Mouse (Mus musculus): Measurements from ENCODE around the gene Loxl3. TPM values are rescaled to one million over a fixed set of nuclear protein-coding genes. Genes with fewer than 3 reads are reported as not detected.
A peak's percentile ranks its signal among the peaks of the same experiment; 100 is the strongest.

Loxl3 gene
- polyA plus RNA-seq, 1 experiment, result 7.3 TPM

DNA sequence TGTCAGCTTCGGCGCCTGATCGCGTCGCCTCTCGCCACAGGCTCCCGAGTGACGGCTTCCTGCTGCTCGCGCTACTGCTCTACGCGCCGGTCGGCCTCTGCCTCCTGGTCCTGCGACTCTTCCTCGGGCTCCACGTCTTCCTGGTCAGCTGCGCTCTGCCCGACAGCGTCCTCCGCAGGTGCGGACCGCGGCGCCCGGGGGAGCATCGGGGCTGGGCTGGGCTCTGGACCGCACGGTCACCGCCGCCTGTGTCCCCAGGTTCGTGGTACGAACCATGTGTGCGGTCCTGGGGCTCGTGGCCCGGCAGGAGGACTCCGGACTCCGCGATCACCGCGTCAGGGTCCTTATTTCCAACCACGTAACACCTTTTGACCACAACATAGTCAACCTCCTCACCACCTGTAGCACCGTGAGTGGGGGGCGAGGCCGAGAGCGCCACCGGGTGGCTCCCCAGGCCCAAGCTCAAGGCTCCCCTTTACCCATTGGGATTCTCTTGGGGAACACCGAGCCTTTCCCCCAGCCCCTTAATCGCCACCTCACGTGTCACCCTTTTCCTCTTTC, 21.0 kb downstream of the Loxl3 start, which contains the start of gene Htra2:
Gene Htra2 (minus strand): TSS at position 403 of the 561 bp plus-strand sequence.
- TF ChIP-seq CTCF (IDR thresholded peaks at IDR 0.05; ENCODE audit: borderline replicate concordance, extremely low read depth, insufficient read depth, insufficient read length) (peak; percentile 30; the same call in 1 of the 2 replicates), POLR2A (IDR thresholded peaks at IDR 0.05; ENCODE audit: borderline replicate concordance, extremely low read depth, insufficient read depth, insufficient read length, poor library complexity, severe bottlenecking) (no peak)
- peak; percentile 40 for DNase-seq (ENCODE audit: low read depth)

DNA sequence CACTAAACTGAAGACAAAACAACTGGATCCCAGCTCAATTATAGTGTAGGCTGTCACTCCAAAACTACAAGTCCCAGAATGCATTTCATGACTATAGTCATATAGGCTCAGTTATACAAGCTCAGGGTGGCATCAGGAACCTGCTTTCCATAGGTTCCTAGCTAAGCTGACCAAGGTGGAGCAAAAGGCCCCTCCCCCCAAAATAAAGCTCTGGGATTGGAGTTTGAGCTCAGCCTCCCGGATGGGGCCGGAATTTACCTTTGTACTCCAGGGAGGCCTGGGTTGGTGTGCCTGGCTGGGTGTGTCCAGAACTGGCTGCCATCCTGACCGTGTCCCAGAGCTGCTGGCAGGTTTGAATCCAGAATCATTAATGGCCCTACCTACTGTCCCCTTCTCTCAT, 23.8 kb downstream of the Loxl3 start, which contains the start of gene Dqx1:
Gene Dqx1 (plus strand): TSS at position 55 of the 400 bp plus-strand sequence.
- no peak for DNase-seq (ENCODE audit: low read depth)
- TF ChIP-seq CTCF (IDR thresholded peaks at IDR 0.05; ENCODE audit: borderline replicate concordance, extremely low read depth, insufficient read depth, insufficient read length), result no peak
- no peak for TF ChIP-seq POLR2A (IDR thresholded peaks at IDR 0.05; ENCODE audit: borderline replicate concordance, extremely low read depth, insufficient read depth, insufficient read length, poor library complexity, severe bottlenecking)

DNA sequence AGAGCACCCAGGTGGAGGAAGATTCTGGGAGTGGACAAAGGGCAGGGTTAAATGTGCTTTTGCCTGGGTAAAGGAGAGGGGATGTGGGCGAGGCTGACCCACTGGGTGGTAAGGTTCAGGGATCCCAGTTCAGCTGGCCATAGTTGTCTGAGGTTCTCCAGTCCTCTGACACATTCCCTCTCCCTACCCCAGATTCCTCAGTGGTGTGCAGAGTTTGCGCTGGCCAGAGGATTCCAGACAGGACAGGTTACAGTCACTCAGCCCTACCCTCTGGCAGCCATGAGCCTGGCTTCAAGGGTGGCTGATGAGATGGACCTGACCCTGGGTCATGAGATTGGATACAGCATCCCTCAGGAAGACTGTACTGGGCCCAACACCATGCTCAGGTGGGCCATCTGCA, 24.8 kb downstream of the Loxl3 start:
- no peak for DNase-seq (ENCODE audit: low read depth)
- TF ChIP-seq CTCF (IDR thresholded peaks at IDR 0.05; ENCODE audit: borderline replicate concordance, extremely low read depth, insufficient read depth, insufficient read length) (no peak), POLR2A (IDR thresholded peaks at IDR 0.05; ENCODE audit: borderline replicate concordance, extremely low read depth, insufficient read depth, insufficient read length, poor library complexity, severe bottlenecking) (no peak)

DNA sequence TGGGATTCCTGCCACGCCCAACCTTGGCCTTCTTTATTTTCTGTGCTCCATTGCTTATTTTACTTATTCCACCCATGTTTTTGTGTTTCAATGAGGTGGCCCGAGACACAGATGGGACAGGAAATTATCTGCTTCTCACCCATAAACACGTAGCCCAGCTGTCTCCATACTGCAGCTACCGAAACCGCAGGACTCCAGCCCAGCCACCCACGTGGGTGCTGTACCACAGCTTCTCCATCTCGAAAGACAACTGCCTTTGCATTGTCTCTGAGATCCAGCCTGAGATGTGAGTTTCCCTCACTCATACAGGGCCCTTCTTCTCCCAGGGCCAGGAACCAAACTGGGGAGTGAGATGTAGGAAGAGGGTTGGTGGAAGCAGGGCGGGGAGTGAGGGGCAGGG, 32.0 kb downstream of the Loxl3 start:
- TF ChIP-seq POLR2A (IDR thresholded peaks at IDR 0.05; ENCODE audit: borderline replicate concordance, extremely low read depth, insufficient read depth, insufficient read length, poor library complexity, severe bottlenecking) (no peak), CTCF (IDR thresholded peaks at IDR 0.05; ENCODE audit: borderline replicate concordance, extremely low read depth, insufficient read depth, insufficient read length) (no peak)
- no peak for DNase-seq (ENCODE audit: low read depth)

DNA sequence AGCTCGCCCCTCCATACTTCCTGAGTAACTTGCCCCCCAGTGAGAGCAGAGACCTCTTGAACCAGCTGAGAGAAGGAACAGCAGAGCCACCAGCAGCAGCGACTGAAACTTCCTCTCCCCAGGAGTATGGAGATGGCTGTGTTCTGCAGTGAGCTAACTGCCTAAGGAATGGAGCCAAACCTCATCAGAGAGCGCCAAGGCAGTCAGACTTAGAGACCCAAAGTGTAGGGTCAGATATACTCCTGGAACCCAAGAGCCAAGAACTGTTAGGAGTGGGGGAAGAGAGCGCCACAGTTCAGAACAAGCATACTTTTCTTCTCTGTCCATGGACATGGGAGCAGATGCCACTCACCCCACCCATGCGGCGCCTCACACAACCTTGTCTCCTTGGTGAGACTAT, 32.5 kb downstream of the Loxl3 start:
- TF ChIP-seq POLR2A (IDR thresholded peaks at IDR 0.05; ENCODE audit: borderline replicate concordance, extremely low read depth, insufficient read depth, insufficient read length, poor library complexity, severe bottlenecking) (no peak), CTCF (IDR thresholded peaks at IDR 0.05; ENCODE audit: borderline replicate concordance, extremely low read depth, insufficient read depth, insufficient read length) (no peak)
- no peak for DNase-seq (ENCODE audit: low read depth)

DNA sequence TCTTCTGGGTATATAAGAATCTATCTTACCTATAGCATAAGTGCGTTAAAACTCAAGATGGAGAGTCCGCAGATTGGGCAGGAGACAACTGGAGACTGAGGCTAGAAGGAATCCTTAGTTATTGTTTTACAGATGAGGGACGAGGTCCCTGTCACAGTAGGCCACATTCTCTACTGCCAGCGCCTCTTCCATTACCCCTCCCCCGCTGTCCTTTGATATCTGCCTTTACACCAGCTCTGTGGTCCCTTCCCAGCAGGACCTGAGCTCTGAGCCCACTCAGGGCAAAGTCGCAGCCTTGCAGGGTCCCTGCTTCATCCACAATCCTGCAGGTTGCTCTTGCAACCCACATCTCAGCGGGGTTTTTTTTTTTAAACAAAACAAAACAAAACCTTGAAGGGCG, 34.2 kb downstream of the Loxl3 start:
- no peak for DNase-seq (ENCODE audit: low read depth)
- TF ChIP-seq POLR2A (IDR thresholded peaks at IDR 0.05; ENCODE audit: borderline replicate concordance, extremely low read depth, insufficient read depth, insufficient read length, poor library complexity, severe bottlenecking), result no peak
- no peak for TF ChIP-seq CTCF (IDR thresholded peaks at IDR 0.05; ENCODE audit: borderline replicate concordance, extremely low read depth, insufficient read depth, insufficient read length)

DNA sequence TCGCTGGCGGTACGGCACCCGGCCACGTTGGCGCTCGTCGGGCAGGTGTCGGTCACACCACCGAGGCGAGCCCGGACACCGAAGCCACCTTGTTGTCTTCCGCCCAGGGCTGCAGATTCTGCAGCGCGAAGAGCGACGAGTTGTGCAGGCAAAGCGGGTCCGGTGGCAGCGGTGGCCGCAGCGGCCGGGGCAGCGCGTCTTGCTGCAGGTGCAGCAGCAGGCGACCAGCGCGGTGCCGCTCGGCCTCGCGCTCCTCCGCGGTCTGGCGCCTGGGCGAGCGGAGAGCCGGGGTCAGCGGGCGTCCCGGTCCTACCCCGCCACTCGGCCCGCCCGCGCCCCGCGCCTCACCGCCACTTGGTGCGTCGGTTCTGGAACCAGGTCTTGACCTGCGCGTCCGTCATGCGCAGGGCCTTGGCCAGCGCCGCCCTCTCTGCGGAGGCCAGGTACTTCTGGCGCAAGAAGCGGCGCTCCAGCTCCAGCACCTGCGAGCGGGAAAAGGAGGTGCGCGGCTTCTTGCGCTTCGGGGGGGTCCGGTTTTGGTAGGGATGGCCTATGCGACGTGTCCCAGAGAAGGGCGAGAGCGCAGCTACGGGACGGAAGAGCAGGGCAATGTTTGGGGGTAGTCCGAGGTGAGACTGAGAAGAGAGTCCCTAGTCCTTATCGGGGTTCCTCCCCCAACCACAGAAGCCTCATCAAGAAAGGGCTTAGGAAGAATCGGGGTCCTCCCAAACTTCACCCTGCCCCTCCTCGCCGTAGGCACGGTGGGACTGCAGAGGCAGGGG, 34.9 kb downstream of the Loxl3 start:
- DNase-seq (ENCODE audit: low read depth), result no peak
- TF ChIP-seq CTCF (IDR thresholded peaks at IDR 0.05; ENCODE audit: borderline replicate concordance, extremely low read depth, insufficient read depth, insufficient read length), result no peak
- no peak for TF ChIP-seq POLR2A (IDR thresholded peaks at IDR 0.05; ENCODE audit: borderline replicate concordance, extremely low read depth, insufficient read depth, insufficient read length, poor library complexity, severe bottlenecking)

DNA sequence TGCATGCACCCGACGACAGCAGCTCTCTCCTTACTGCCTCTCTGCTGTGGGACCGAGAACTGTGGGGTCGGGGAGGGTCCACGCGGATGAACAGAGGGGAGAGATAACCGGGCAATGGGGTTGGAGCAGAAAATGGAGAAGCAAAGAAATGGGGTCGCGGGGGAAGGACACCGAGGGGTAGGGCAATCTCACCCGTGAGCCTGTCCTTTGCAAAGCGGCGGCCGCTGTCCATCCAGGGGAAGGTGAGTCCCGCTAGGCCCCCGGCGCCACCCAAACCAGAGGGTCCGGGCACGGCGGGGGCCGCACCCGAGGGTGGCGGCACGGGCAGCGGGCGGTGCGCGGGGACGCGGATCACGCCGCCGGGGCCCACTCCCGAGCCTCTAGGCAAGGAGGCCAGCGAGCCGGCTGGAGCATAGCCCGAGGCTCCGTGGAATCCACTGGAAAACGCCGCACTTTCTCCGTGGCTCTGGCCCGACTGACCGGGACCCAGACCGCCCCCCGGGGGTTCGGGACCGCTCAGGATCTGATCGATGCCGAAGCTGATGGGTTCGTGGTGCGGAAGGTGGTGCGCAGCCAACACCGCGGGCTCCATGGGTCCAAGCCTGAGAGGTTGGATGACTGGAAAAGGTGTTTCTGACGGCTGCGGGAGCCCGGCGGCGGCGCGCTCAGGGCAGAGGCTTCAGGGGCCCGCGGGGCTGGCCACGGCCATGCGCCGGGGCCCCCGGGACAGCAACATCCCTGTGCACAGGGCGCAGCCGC, 35.7 kb downstream of the Loxl3 start:
- TF ChIP-seq CTCF (IDR thresholded peaks at IDR 0.05; ENCODE audit: borderline replicate concordance, extremely low read depth, insufficient read depth, insufficient read length), result no peak
- no peak for TF ChIP-seq POLR2A (IDR thresholded peaks at IDR 0.05; ENCODE audit: borderline replicate concordance, extremely low read depth, insufficient read depth, insufficient read length, poor library complexity, severe bottlenecking)
- no peak for DNase-seq (ENCODE audit: low read depth)

DNA sequence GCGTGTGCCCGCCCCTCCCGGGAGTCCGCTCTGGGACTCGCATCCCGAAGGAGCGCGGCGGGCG, 36.1 kb downstream of the Loxl3 start, which contains the start of gene Tlx2:
Gene Tlx2 (minus strand): TSS at position 47 of the 64 bp plus-strand sequence.
- TF ChIP-seq POLR2A (IDR thresholded peaks at IDR 0.05; ENCODE audit: borderline replicate concordance, extremely low read depth, insufficient read depth, insufficient read length, poor library complexity, severe bottlenecking) (no peak), CTCF (IDR thresholded peaks at IDR 0.05; ENCODE audit: borderline replicate concordance, extremely low read depth, insufficient read depth, insufficient read length) (no peak)
- no peak for DNase-seq (ENCODE audit: low read depth)

DNA sequence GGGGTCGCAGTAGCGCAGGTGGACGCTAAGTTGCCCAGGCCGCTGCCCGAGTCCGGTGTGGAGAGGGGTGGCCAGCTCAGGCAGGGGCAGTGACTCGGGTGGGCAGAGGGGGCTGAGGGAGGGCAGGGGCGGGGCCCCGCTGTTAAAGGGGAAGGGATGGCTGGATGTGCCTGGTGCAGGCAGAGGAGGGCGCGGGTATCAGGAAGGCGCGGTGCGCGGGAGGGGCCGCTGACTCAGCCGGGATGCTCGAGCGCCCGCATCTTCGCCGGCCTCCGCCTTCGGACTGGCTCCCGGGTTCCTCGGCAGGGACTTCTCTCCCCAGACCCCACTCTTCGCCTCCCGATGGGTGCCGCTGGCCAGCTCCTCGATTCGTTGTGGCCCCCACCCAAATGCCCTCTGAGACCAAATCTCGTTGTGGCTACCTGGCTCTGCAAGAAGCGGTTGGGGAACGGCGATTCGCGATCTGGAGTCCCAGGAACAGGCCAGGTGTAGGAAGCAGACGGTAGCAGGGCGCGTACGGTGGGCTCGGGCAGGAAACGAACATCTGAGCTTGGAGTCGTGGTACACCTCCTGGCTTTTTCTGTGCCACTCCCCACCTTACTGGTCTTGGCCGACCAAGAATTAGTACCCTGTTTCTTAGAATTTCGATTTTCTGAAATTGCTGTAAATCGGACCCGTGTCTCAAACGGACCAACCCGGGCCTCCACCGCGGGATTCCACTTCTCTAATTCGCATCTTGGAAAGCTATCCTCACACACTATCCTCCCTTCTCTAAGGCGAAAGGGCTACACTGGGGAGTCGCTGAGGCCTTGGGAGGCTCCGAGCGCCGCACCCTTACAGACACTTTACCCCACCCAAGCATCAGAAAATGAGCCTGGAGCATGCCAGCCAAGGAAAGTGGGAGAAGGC, 36.6 kb downstream of the Loxl3 start:
- peak; percentile 62 for DNase-seq (ENCODE audit: low read depth)
- TF ChIP-seq CTCF (IDR thresholded peaks at IDR 0.05; ENCODE audit: borderline replicate concordance, extremely low read depth, insufficient read depth, insufficient read length), result no peak
- TF ChIP-seq POLR2A (IDR thresholded peaks at IDR 0.05; ENCODE audit: borderline replicate concordance, extremely low read depth, insufficient read depth, insufficient read length, poor library complexity, severe bottlenecking), result no peak

DNA sequence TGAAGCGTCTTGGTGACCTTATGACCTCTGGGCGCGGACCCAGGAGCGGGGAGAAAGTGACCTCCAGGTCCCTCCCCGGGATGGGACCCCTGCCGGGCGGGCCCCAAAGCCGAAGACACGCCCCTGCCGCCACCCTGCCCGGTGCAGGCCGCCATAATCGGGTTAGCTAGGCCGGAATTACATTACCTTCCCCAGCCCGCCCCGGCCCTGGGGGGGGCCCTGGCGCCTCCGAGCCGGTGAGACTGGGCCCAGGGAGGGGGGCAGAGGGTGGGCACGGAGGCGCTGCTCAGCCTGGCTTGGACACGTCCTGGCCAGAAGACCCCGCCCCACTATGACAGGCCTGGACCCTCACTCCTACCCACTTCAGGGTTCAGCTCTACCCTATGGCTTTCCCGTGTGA, 37.2 kb downstream of the Loxl3 start:
- no peak for DNase-seq (ENCODE audit: low read depth)
- TF ChIP-seq POLR2A (IDR thresholded peaks at IDR 0.05; ENCODE audit: borderline replicate concordance, extremely low read depth, insufficient read depth, insufficient read length, poor library complexity, severe bottlenecking), result no peak
- no peak for TF ChIP-seq CTCF (IDR thresholded peaks at IDR 0.05; ENCODE audit: borderline replicate concordance, extremely low read depth, insufficient read depth, insufficient read length)
